Mouse (Mus musculus): ENCODE data around the gene Slc25a42. TPM values are rescaled to one million over a fixed set of nuclear protein-coding genes. Genes with fewer than 3 reads are reported as not detected.
A peak's percentile ranks its signal among the peaks of the same experiment; 100 is the strongest.

Slc25a42 gene
- polyA plus RNA-seq, 2 experiments: 4.1 to 23.6 TPM

GRCm38 (mm10) chr8:70147678-70148607 lies 64.2 kb downstream of the Slc25a42 start:
- Histone ChIP-seq H3K9me3 (ENCODE audit: control insufficient read depth, low read length) (no peaks in the 10 kb centered on the region), H3K9ac (ENCODE audit: low read depth, low read length, severe bottlenecking) (no peak overlapping the region), H3K27me3 (ENCODE audit: control insufficient read depth, insufficient read depth, low read length) (no peaks in the 10 kb centered on the region), H3K4me3 (replicated peaks; ENCODE audit: low read length) (no peak overlapping the region), H3K27ac (replicated peaks; ENCODE audit: low read depth, low read length) (no peak overlapping the region), H3K4me2 (replicated peaks; ENCODE audit: low read depth, low read length, severe bottlenecking) (no peak overlapping the region), H3K4me1 (ENCODE audit: control insufficient read depth, insufficient read depth, low read length) (no peaks in the 10 kb centered on the region), H3K36me3 (ENCODE audit: control insufficient read depth, insufficient read depth, low read length) (peaks cover 40% of the 10 kb centered on the region)
- ATAC-seq (ENCODE audit: low FRiP score, low read depth) (no peak), DNase-seq (ENCODE audit: low spot score) (no peak)
- TF ChIP-seq POLR2A (IDR thresholded peaks at IDR 0.05; ENCODE audit: borderline replicate concordance, extremely low read depth, insufficient read depth, insufficient read length): no peak
- WGBS: 88% methylated on average over 7 of the region's 7 CpGs

GRCm38 (mm10) chr8:70139981-70140380 lies 72.1 kb downstream of the Slc25a42 start:
- no peak for DNase-seq (ENCODE audit: low spot score)
- peak overlapping the region; percentile 53 for H3K4me2 ChIP-seq (replicated peaks; ENCODE audit: low read depth, low read length, severe bottlenecking)
- WGBS: 8% methylated on average over 9 of the region's 9 CpGs

GRCm38 (mm10) chr8:70139026-70139857 lies 72.9 kb downstream of the Slc25a42 start, which contains the start of the genes Rfxank, Borcs8 and Mef2b:
Rfxank (minus strand) TSS chr8:70139154.
Borcs8 (plus strand) TSS chr8:70139499.
Mef2b (plus strand) TSS chr8:70139711.
- peak; percentile 45; the same call in 1 of the 2 replicates for TF ChIP-seq POLR2A (IDR thresholded peaks at IDR 0.05; ENCODE audit: borderline replicate concordance, extremely low read depth, insufficient read depth, insufficient read length)
- no peaks in the 10 kb centered on the region for H3K9me3 ChIP-seq (ENCODE audit: control insufficient read depth, low read length)
- peak within 1 kb of the TSS; percentile 71 for H3K27ac ChIP-seq (replicated peaks; ENCODE audit: low read depth, low read length)
- H3K9ac ChIP-seq (ENCODE audit: low read depth, low read length, severe bottlenecking): peak within 1 kb of the TSS; percentile 72
- under 1% methylated on average over 46 of the region's 46 CpGs for WGBS
- H3K4me1 ChIP-seq (ENCODE audit: control insufficient read depth, insufficient read depth, low read length): peaks cover 13% of the 10 kb centered on the region
- DNase-seq (ENCODE audit: low spot score) (peak; percentile 100), ATAC-seq (ENCODE audit: low FRiP score, low read depth) (peak; percentile 98)
- no peaks in the 10 kb centered on the region for H3K27me3 ChIP-seq (ENCODE audit: control insufficient read depth, insufficient read depth, low read length)
- peaks cover 42% of the 10 kb centered on the region for H3K36me3 ChIP-seq (ENCODE audit: control insufficient read depth, insufficient read depth, low read length)
- H3K4me3 ChIP-seq (replicated peaks; ENCODE audit: low read length): peak within 1 kb of the TSS; percentile 83
- H3K4me2 ChIP-seq (replicated peaks; ENCODE audit: low read depth, low read length, severe bottlenecking): peak within 1 kb of the TSS; percentile 53

More at GRCm38 (mm10) chr8:70139981-70140380, 72.1 kb downstream of the Slc25a42 start:
- Histone ChIP-seq H3K9me3 (ENCODE audit: control insufficient read depth, low read length) (no peaks in the 10 kb centered on the region), H3K4me3 (replicated peaks; ENCODE audit: low read length) (peak overlapping the region; percentile 83), H3K4me1 (ENCODE audit: control insufficient read depth, insufficient read depth, low read length) (peaks cover 13% of the 10 kb centered on the region), H3K27me3 (ENCODE audit: control insufficient read depth, insufficient read depth, low read length) (no peaks in the 10 kb centered on the region), H3K36me3 (ENCODE audit: control insufficient read depth, insufficient read depth, low read length) (peaks cover 42% of the 10 kb centered on the region), H3K27ac (replicated peaks; ENCODE audit: low read depth, low read length) (peak overlapping the region; percentile 71), H3K9ac (ENCODE audit: low read depth, low read length, severe bottlenecking) (peak overlapping the region; percentile 72)
- ATAC-seq (ENCODE audit: low FRiP score, low read depth): no peak
- no peak for TF ChIP-seq POLR2A (IDR thresholded peaks at IDR 0.05; ENCODE audit: borderline replicate concordance, extremely low read depth, insufficient read depth, insufficient read length)

GRCm38 (mm10) chr8:70137890-70138289 lies 74.2 kb downstream of the Slc25a42 start:
- WGBS: 74% methylated on average over 4 of the region's 4 CpGs
- DNase-seq (ENCODE audit: low spot score) (no peak), ATAC-seq (ENCODE audit: low FRiP score, low read depth) (no peak)
- Histone ChIP-seq H3K4me1 (ENCODE audit: control insufficient read depth, insufficient read depth, low read length) (peaks cover 13% of the 10 kb centered on the region), H3K9me3 (ENCODE audit: control insufficient read depth, low read length) (no peaks in the 10 kb centered on the region), H3K9ac (ENCODE audit: low read depth, low read length, severe bottlenecking) (peak overlapping the region; percentile 57; the same call in 1 of the 2 replicates), H3K4me2 (replicated peaks; ENCODE audit: low read depth, low read length, severe bottlenecking) (peak overlapping the region; percentile 50; the same call in 1 of the 2 replicates), H3K27ac (replicated peaks; ENCODE audit: low read depth, low read length) (no peak overlapping the region), H3K4me3 (replicated peaks; ENCODE audit: low read length) (peak overlapping the region; percentile 83), H3K27me3 (ENCODE audit: control insufficient read depth, insufficient read depth, low read length) (no peaks in the 10 kb centered on the region), H3K36me3 (ENCODE audit: control insufficient read depth, insufficient read depth, low read length) (peaks cover 45% of the 10 kb centered on the region)
- no peak for TF ChIP-seq POLR2A (IDR thresholded peaks at IDR 0.05; ENCODE audit: borderline replicate concordance, extremely low read depth, insufficient read depth, insufficient read length)

- H3K36me3 ChIP-seq (ENCODE audit: control insufficient read depth, insufficient read depth, low read length): peaks cover 46% of the 10 kb centered on the region
- no peak overlapping the region for H3K9ac ChIP-seq (ENCODE audit: low read depth, low read length, severe bottlenecking)
- WGBS: 81% methylated on average over 4 of the region's 4 CpGs
These were observed 75.5 kb downstream of the Slc25a42 start for GRCm38 (mm10) chr8:70136591-70136990.

More at GRCm38 (mm10) chr8:70136591-70136990, 75.5 kb downstream of the Slc25a42 start:
- H3K4me1 ChIP-seq (ENCODE audit: control insufficient read depth, insufficient read depth, low read length): peaks cover 16% of the 10 kb centered on the region
- H3K27ac ChIP-seq (replicated peaks; ENCODE audit: low read depth, low read length): no peak overlapping the region
- ATAC-seq (ENCODE audit: low FRiP score, low read depth): no peak
- TF ChIP-seq POLR2A (IDR thresholded peaks at IDR 0.05; ENCODE audit: borderline replicate concordance, extremely low read depth, insufficient read depth, insufficient read length): no peak
- no peak overlapping the region for H3K4me3 ChIP-seq (replicated peaks; ENCODE audit: low read length)
- H3K9me3 ChIP-seq (ENCODE audit: control insufficient read depth, low read length): no peaks in the 10 kb centered on the region
- no peak for DNase-seq (ENCODE audit: low spot score)
- no peaks in the 10 kb centered on the region for H3K27me3 ChIP-seq (ENCODE audit: control insufficient read depth, insufficient read depth, low read length)
- H3K4me2 ChIP-seq (replicated peaks; ENCODE audit: low read depth, low read length, severe bottlenecking): no peak overlapping the region
